Mouse (Mus musculus) testis, adult 2 months (tissue): ENCODE measurements around the gene Bicd2.

Experiments
- CTCF ChIP-seq: fragments of 200-500 bp; IDR thresholded peaks from 2 replicates; pipeline ENCODE4 v1.5.1; 2012; ENCODE audit warnings: low read depth, mild to moderate bottlenecking, inconsistent platforms, low read length, moderate library complexity; ENCODE audit not compliant: control insufficient read depth, insufficient read depth, insufficient replicate concordance
- POLR2A ChIP-seq: fragments of 200-500 bp; IDR thresholded peaks from 2 replicates; pipeline ENCODE4 v1.6.1; 2012; ENCODE audit warnings: low read depth, mild to moderate bottlenecking, inconsistent platforms, low read length, moderate library complexity; ENCODE audit not compliant: control insufficient read depth

DNA sequence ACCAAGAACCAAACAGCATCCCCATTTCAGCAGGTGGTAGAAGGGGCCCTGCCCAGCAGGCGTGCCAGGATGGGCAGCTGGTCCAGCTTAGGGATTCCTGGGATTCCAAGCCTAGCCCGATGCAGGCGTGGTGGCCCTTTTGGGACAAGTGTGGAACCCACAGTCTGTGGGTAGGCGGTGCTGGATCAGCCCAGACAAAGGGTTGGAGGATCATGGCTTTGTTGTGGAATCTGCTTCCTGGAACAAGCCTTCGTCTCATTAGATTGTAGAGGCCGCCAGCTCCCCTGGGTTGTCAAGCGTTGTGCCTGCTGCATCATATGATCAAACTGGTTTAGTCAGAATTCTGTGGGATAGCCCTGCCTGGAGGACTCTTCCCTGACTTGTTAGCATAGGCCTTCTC, 21.0 kb downstream of the Bicd2 start:
- TF ChIP-seq POLR2A (no peak), CTCF (no peak)
